Mouse (Mus musculus) liver, embryonic 14.5 days (tissue): ENCODE data around the gene Crip2.

Experiments
- CTCF ChIP-seq: IDR thresholded peaks from 2 replicates; pipeline ENCODE4 v1.5.1; 2016; ENCODE audit warnings: antibody characterized with exemption, low read depth, control low read depth
- EP300 ChIP-seq: IDR thresholded peaks from 2 replicates; pipeline ENCODE4 v1.6.1; 2016; ENCODE audit warnings: antibody characterized with exemption, low read depth

DNA sequence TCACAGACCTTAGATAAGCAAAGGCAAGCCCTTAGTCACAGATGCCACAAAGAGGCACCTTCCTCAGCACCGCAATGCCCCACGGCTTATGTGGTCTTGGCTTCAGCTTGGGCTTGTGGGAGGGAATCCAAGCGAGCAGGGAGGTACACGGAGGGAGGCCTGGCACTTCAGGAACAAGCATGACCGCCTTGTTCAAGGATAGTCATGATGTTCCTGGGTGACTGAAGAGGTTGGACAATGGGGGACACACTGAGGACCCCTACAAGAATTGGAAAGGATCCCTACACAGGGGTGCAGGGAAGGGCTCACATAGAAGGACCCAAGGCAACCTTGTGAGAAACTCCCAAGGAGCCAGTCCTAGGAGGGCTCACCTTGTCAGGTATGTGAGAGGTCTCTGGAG, 43.0 kb upstream of the Crip2 start:
- TF ChIP-seq CTCF (no peak), EP300 (no peak)
